Mouse (Mus musculus): ENCODE measurements at regions not wholly inside any gene's neighbourhood (a gene's known extent, or its start where the extent isn't known, plus 50 kb on each side); places are given as distances from the start of the nearest gene placed in this dataset.

GRCm38 (mm10) chr15:51255203-51255615 is 2629.5 kb upstream of the Gm7489 start:
- no peak for DNase-seq (ENCODE audit: low read depth, low spot score)

DNA sequence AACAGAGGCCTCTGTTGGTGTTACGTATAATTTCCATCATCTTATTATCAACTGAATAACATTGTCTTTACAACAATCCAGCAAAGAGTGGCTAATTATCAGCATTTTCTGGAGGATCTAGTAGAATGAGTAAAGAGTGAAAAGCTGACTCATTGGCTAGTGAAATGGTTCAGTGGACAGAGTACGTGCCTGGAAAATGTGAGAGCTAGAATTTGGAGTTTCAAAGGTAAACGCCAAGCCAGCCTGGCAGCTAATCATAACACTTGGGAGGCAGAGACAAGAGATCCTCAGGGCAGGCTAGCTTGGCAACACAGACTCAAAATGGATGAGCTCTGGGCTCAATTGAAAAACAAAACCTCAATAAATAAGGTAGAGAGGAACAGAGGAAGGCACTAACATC is 2628.0 kb upstream of the Gm7489 start:
- no peak for DNase-seq (ENCODE audit: low read depth, low spot score)

DNA sequence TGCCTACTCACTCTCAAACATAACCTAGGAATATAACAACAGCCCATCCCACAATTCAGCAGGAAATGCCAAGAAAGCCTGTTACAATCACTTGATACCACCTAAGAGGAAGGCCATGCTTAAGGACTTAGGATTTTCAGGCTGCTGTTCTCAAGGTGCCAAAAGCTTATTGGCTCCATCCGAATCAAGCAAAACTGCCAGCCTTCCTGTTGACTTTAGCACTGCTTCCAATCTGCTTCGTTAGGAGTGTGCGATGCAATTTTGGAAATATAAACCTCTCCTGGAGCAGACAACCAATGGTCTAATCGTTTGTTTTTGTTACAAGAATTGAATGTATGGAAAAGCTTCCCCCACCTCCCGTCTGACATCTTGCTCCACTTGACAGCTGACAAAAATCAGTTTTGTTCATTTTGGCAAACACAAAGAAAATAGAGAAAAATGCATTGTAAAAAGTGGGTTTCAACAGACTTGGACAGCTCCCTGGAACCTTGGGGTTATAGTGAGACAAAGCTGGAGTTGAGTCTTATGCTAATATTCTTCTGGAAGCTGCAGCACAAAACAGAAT is 2620.0 kb upstream of the Gm7489 start:
- DNase-seq (ENCODE audit: low read depth, low spot score): no peak

DNA sequence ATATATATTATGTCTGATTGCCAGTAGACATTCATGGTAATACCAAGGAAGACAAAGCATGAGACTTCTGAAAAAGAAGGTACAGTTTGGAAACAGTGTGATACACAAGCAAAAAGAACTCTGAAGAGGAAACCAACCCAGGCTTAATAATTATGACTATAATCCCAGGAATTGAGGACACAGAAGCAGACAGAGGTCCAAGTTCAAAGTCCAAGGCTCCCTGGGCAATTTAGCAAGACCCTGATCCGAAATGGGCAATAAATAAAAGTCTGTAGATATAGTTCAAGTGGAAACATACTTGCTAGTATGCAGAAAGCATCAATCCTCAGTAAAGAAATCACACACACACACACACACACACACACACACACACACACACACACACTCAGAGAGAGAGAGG is 2618.7 kb upstream of the Gm7489 start:
- DNase-seq (ENCODE audit: low read depth, low spot score): no peak

- no peak for DNase-seq (ENCODE audit: low read depth, low spot score)
These were observed 2612.9 kb upstream of the Gm7489 start for GRCm38 (mm10) chr15:51271632-51272312.

DNA sequence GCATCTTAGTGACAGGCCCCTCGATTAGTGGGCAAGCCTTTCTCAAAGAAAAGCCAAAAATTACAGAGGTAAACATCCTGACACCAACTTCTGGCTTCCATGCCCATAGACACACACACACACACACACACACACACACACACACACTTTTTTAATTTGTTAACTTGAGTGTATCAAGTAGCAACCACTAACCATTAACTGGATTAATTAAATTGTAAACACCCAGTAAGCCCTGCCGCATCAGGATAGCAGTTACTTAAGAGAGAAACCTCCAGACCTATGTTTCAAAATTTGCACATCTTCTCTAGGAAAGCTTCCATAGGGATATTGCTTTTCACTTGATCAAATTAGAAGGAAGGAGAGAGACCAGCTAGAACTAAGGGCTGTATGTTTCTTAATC is 2599.4 kb upstream of the Gm7489 start:
- no peak for DNase-seq (ENCODE audit: low read depth, low spot score)

DNA sequence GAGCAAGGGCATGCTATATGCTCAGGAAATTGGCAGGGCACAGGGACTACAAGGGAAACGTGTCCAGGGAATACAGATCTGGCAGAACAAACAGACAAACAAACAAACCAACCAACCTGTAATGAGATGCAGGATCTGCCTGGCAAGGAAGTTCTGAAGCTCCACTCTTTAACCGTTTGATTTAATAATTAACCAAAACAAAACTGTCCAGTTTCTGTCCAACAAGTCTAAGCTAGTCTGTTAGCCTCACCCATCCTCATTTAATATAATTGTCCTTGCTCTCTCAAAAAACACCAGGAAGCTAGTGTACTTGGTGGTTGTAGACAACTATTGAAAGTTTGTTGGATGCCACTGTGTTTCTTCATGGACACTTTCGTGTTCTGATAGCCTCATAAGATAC is 2598.4 kb upstream of the Gm7489 start:
- no peak for DNase-seq (ENCODE audit: low read depth, low spot score)

DNA sequence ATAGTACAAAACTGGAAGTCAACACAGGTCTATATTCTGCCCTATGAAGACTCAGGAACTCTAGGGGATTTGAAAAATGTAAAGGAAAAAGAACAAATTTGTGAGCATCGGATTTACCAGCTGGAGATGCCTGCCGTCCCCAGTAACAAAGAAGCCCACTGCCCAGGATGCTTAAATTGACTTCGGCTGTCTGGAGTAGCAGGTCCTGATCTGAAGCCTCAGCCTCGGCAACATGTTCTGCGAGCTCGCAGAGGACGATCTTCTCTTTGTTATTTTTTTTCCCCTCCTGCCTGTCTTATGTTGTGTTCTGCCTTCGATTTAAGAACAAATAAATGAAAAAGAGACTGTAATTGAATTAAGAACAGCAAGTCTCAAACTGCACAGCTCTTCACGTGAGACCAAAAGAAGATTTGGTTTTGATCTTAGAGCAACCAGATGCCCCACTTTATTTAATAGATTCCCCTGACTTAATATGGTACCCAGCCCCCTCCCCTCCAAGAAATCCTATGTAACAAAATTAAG is 2595.7 kb upstream of the Gm7489 start:
- no peak for DNase-seq (ENCODE audit: low read depth, low spot score)

- no peak for DNase-seq (ENCODE audit: low read depth, low spot score)
These were observed 2594.8 kb upstream of the Gm7489 start for GRCm38 (mm10) chr15:51289916-51290315.

GRCm38 (mm10) chr15:51291183-51291582 is 2593.5 kb upstream of the Gm7489 start:
- no peak for DNase-seq (ENCODE audit: low read depth, low spot score)

DNA sequence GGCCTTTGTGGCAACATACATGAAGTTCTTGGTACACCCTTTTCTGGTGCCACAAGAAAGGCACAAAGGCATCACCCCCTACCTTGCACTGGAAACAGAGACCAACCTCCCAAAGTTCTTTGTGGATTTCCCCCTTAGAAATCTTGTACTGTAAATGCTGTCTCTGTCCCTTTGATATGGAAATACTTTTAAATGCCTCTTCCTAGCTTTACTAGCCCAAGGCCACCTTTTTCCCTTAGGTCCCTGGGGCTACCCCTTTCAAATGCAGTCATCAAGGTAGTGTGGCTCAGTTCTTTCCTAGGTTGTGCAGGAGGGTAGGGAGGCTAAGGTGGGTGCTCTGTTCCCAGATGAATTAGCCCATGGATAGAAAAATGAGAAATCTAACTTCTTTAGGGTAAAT is 2587.9 kb upstream of the Gm7489 start:
- DNase-seq (ENCODE audit: low read depth, low spot score): no peak

- DNase-seq (ENCODE audit: low read depth, low spot score): no peak
These were observed 2566.6 kb upstream of the Gm7489 start for GRCm38 (mm10) chr15:51318072-51318471.

DNA sequence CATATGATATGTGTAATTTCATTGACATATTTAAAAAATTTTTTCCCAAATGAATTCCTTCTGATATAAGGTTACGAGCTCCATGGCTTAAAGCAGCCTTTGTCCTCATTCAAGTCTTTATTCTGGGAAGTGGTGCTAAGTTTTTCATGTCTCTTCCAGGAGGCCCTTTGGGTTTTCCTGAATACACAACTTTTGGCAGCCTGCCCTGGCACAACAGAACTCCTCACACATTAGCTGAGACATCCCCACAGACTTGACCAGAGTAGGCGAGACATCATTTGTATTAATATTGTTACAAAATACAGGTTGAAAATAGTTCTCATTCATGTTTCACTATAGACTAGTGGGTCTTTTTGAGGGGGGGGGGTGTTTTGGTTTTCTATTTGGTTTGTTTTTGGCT is 2565.9 kb upstream of the Gm7489 start:
- DNase-seq (ENCODE audit: low read depth, low spot score): no peak

- no peak for DNase-seq (ENCODE audit: low read depth, low spot score)
These were observed 2564.3 kb upstream of the Gm7489 start for GRCm38 (mm10) chr15:51320366-51320894.

GRCm38 (mm10) chr15:51323284-51323683 is 2561.4 kb upstream of the Gm7489 start:
- DNase-seq (ENCODE audit: low read depth, low spot score): no peak

DNA sequence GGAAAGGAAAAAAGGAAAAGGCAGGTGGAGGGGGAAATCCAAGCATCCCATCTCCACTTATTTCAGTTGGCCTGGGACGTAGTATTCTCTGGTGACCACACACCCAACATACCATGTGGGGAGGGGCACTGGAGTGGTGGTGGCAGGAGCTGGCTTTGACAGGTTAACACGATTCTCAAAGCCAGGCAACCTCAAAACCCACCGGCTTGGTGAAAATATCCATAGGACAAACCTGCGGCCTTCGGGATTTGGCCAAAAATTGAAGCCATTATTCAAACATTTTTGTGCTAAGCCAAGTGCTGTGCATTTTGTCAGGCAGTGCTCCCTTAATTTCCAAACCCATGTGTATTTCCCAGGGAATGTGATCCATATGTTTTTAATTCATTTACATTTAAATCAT is 2560.5 kb upstream of the Gm7489 start:
- no peak for DNase-seq (ENCODE audit: low read depth, low spot score)

DNA sequence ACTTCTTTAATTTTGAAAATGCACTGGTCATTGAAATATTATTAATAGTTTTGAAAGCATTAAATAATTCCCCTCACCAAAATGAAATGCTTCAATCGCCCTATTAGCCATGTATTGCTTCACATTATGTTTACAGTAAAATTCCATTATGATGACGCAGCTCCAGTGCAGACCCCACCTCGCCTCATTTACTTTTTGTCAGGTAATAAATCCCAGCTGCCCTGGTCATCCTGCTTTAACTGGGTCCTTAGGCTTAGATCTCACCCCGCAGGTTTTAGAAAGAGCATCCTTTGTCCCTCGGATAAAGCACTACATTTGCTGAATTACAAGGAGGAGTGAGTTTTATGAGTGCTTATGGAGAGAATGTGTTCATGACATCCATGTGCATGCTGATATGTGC is 2557.0 kb upstream of the Gm7489 start:
- DNase-seq (ENCODE audit: low read depth, low spot score): no peak

DNA sequence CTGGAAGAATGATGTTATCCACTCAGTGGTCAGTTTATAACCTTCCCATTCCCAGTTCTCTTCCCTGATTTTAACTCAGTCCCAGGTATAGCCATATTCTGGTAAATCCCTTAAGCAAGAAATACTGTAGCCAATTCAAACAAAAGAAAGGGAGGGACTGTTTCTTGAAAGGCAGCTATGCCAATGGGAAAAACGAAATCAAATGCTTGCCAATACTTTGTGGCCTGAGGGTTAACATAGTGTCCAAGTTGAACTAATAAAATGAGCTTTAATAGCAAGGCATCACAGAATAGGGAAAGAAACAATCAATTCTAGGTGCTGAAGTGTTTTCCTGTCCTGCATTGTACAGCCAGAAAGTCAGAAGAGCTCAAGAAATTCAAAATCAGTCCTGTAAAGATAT is 2548.3 kb upstream of the Gm7489 start:
- no peak for DNase-seq (ENCODE audit: low read depth, low spot score)

- no peak for DNase-seq (ENCODE audit: low read depth, low spot score)
These were observed 2538.4 kb upstream of the Gm7489 start for GRCm38 (mm10) chr15:51346301-51346700.

DNA sequence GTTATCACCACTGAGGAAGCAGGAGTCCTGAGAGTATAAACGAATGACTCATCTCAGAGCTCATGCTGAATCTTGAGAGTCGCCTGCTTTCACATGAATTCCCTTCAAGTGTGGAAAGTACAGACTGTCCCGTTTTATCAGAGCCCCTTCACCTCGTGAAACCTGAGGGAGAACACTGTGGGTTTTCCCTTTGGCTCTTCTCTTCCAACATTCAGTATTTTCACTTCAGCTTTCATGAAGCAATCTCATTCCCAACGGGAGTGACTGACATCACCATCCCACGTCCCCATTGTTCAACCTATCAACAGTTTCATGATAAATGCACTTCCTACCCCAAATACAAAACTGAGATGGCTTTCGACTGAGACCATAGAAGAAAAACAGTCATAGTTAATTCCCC is 2521.3 kb upstream of the Gm7489 start:
- DNase-seq (ENCODE audit: low read depth, low spot score): no peak

GRCm38 (mm10) chr15:51371162-51371561 is 2513.5 kb upstream of the Gm7489 start:
- no peak for DNase-seq (ENCODE audit: low read depth, low spot score)

DNA sequence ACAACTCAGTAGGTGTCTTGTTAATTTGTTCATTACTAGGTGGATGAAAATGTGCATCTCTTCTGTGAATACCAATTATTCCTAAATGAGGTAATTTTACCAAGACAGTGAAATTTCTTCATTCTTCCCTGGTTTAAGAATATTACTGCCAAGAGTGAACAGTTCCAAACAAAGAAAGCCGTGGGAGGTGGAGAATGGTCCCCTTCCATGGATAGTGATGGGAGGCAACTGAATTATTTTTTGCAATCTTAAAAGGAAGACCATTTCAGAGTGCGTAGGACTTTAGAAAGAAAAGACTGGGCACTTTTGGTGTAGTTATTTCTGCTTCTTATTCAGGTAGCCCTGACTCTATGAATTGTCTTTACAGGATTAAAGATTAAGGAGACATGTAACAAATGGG is 2494.3 kb upstream of the Gm7489 start:
- no peak for DNase-seq (ENCODE audit: low read depth, low spot score)

- DNase-seq (ENCODE audit: low read depth, low spot score): no peak
These were observed 2493.4 kb upstream of the Gm7489 start for GRCm38 (mm10) chr15:51391352-51391751.

Measured in CD4-positive, CD25-positive, alpha-beta regulatory T cell, adult 2 months (primary cell).